Mouse (Mus musculus): Measurements from ENCODE around the gene Cdk11b. TPM values are rescaled to one million over a fixed set of nuclear protein-coding genes. Genes with fewer than 3 reads are reported as not detected.

Cdk11b gene
- polyA plus RNA-seq, 1 experiment: 112 TPM

DNA sequence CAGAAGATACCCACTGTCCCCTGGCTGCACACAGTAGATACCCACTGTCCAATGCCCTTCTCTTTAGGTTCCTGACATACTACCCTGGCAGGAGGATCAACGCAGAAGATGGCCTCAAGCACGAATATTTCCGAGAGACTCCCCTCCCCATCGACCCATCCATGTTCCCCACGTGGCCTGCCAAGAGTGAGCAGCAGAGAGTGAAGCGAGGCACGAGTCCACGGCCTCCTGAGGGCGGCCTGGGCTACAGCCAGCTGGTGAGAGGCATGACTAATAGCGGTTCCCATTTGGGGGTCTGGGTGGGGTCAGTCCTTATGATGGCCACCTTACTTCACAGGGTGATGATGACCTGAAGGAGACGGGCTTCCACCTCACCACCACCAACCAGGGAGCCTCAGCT, 24.7 kb downstream of the Cdk11b start:
- no peak for TF ChIP-seq GATA1 (IDR thresholded peaks at IDR 0.05; ENCODE audit: low read length)

DNA sequence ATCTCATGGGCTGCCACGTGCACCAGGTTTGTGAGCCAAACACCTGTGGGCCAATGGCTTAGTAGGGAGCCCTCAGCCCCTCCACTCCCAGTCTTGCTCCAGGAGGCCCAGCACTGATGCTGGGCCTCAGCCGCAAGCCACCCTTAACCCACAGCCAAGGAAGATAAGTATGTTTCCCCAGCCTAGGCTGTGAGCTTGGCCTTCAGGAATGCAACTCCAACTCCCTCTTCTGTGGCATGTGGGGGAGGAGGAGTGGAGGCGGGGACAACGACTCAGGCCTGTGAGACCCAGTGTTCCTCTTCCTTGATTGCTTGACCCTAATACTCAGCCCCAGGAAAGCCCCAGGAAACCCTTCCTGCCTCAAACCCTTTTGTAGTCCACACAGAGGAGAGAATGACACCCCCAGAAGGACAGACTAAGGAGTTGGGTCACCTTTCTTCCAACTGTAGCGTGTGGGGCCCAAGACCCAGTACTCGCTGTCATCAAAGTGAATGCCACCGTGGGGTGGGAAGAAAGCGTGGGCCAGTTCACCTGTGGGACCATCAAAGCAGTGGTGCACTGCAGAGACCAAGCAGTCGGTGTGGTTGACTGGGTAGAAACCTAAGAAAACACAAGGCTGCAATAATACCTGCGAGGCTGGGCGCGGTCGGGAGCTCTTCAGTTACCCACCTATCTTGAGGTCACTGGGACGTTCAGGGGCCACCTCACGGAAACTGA, 27.1 kb downstream of the Cdk11b start:
- no peak for TF ChIP-seq GATA1 (IDR thresholded peaks at IDR 0.05; ENCODE audit: low read length)

DNA sequence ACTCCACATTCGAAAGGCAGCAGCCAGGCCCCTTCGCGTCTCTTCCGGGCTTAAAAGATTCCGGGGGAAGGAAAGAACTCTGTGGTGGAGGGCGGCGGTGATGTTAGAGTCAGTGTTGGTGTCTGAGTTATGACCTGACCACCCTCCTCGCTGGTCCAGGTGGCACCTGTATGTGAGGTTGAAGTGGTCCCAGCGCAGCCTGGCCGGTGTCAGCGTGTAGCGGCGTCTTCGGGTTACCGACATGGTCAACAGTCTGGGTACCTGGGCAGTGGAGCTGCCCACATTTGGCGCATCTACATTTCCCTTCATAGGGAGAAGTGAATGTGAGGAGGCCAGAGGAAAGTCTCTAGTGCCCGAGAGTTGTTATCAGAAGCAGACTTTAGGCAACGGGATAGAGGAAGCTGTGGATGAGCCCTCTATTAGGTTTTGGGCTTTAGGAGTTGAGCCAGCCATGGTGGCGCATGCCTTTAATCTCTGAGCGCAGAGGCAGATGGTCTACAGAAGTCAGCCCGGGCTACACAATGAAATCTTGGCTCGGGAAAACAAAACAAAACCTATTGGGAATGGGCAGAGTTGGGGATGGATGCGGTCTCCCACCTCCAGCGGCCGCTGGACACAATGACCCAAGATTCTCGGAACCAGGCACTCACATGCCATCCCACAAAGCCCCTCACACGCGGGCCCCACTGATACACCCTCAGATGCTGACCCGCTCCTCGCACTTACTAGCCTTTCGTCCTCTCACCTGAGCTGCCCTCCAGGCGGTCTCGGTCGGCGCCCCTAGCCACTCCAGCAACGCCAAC, 27.8 kb downstream of the Cdk11b start:
- TF ChIP-seq GATA1 (IDR thresholded peaks at IDR 0.05; ENCODE audit: low read length): no peak

DNA sequence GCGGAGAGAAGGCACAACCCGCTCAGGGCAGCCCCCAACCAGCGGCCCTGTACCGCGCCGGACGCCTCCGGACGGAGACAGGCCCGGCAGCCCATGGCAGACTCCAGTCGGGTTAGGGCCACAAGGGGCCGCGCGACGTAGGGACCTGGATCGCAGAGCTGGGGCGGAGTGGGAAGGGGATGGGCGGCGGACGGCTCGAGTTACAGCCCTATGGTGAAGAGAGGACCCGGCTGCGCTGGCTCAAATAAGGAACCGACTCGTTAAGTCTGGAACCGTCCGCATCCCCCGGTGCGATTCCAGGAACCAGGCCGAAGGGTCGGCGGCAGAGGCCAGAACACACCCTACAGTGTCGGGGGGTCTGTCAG, 28.4 kb downstream of the Cdk11b start, which contains the start of gene Mmp23:
Gene Mmp23 (minus strand): TSS at position 299 of the 365 bp plus-strand sequence.
- no peak for TF ChIP-seq GATA1 (IDR thresholded peaks at IDR 0.05; ENCODE audit: low read length)

DNA sequence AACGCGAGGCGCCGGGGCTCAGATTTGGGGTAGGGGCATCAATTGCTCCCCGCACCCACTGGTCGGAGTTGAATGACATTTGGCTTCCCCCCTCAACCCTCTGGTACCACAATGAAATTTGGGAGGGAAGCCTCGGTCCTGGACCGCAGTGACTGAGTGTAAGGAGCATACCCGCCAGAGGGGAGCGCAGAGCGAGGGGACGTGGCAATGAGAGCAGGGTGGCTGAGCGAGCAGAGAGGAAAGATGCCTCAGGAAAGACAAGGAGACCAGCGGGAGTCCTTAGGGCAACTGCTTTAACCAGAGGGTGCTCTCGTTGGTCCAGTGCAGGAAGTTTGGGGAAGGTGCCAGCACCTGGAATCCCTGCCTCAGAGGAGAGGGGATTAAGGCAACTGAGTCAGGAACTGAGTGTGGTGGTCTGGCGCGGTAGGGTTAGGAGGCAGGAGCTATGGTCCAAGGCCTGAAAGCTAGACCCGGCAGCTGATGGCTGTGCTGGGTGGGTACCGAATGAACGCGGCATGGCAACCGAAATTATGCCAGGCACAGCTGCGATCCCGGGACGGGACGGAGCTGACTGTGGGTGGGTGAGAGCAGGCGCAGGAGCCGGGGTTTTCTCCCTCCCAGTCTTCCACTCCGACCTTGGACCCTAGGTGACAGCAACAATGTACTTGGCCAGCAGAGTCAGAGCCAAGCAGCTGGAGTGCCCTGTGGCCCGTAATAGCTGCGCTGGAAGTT, 29.0 kb downstream of the Cdk11b start:
- TF ChIP-seq GATA1 (IDR thresholded peaks at IDR 0.05; ENCODE audit: low read length): no peak

DNA sequence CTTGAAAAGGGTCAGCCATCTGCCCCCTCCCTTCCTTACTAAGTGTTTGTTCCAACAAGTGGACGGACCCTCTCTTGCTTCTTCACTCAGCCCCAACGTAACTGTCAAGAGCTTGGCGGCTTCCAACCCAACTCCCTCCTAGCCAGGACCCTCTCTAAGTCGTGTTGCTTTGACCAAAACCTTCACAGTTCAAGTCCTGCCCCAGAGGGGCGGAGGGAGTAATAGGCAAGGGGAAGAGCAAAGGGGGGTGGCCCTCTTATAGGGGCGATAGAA, 29.5 kb downstream of the Cdk11b start:
- TF ChIP-seq GATA1 (IDR thresholded peaks at IDR 0.05; ENCODE audit: low read length): no peak

DNA sequence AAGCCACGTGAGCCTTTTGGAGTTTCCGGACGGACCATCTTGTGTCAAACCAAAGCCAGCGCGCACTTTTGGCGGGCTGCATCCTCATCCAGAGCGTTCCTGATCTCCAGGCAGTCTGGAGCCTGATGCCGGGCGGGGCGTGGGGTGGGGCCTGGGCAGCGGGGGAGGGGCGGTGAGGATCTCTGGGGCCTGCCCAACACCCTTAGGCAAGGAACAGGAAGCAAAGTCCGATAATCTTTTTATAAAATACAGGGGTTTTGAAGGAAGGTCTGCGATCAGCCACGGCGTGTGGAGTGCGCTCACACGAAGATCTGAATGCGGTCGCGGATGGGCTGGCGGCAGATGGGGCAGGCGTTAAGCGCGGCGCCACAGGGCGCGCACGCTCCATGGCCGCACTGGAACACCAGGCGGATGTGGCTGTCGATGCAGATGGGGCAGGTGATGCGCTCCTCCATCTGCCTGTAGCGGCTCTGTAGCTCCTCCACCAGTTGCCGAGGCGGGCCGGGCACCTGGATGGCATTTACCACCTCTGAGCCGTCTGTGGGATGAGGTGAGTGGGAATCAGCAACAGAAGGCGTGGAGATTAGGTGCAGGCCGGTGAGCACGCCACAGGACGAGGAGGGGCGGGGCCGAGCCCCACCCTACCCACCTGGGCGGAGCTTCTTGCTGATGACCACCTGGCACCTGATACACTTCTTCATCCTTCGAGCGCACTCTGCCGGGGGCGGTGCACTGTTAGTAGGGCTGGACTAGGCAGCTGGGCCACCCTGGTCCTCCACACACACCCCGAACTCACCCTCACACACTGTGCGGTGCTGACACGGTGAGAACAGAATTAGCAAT, 30.0 kb downstream of the Cdk11b start:
- TF ChIP-seq GATA1 (IDR thresholded peaks at IDR 0.05; ENCODE audit: low read length): no peak

DNA sequence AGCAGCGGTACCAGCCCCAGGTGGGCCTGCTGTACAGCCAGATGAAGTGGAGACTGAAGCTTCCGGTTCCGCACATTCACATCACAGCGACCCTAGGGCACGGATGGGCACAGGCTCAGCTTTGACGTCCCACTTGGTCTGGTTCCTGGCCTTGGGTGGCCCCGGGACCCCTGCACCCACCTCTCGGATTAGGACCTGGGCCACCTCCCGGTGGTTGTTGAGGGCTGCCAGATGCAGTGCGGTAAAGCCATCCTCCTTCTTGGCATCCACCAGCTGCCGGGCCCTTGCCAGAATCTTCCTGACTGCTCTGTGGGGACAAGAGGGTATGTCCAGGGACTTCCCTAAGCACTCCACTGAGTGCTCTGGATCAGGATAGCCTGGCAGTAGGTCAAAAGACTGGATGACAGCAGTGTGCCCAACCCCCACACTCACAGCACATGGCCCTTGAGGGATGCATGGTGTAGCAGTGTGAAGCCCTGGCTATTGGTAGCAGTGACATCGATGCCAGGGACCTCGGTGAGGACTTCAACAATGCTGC, 31.6 kb downstream of the Cdk11b start:
- no peak for TF ChIP-seq GATA1 (IDR thresholded peaks at IDR 0.05; ENCODE audit: low read length)

DNA sequence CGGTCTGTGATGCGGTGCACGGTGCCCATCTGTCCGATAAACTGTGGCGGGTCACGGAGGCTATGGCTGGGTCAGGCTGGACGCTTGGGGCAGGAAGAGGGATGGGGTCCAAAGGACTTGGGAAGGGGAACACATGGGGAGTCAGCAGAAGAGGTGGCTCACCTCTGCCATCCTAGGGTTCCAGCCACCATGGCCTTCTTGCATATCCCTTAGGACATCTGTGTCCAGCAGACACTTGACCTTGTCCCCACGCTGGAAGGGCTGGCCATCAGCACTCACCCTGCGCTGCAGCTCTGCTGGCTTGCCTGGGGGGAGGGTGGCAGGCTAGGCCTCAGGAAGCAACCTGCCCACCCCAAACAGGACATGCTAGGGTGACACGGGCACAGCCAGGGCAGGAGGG, 34.3 kb downstream of the Cdk11b start:
- no peak for TF ChIP-seq GATA1 (IDR thresholded peaks at IDR 0.05; ENCODE audit: low read length)

DNA sequence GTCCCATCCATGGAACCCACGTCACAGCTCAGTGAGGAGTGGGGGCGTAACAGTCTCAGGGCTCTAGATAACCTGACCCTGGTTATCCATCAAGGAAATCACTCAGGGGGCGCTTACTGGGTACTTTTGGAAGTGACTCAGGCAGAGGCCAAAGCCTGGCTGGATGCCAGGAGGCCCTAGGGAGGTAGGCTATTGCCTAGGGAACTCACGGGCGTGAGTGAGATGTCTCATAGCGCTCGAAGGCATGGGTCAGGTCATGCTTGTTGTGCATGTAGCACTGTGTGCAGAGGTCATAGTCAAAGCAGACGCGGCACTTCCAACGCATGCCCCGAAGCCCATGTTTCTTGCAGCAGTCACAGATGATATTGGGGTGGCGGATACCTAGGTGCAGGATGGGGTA, 36.0 kb downstream of the Cdk11b start:
- no peak for TF ChIP-seq GATA1 (IDR thresholded peaks at IDR 0.05; ENCODE audit: low read length)

DNA sequence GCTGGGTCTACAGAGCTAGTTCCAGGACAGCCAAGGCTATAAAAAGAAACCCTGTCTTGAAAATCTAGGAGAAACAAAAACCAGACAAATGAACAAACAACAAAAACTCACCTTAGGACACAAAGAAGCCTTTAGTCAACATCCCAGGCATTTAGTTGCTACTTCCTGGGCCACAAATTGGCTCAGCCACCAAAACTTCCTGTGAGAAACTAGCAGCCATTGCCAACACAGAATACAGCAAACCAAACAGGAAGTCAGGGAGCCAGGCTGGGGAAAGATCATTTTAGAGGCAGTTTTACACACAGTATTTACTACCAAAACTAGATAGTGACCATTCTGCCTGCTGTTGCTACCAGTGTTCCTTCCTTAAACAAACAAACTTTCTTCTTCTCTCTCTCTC, 42.2 kb downstream of the Cdk11b start:
- TF ChIP-seq GATA1 (IDR thresholded peaks at IDR 0.05; ENCODE audit: low read length): no peak

DNA sequence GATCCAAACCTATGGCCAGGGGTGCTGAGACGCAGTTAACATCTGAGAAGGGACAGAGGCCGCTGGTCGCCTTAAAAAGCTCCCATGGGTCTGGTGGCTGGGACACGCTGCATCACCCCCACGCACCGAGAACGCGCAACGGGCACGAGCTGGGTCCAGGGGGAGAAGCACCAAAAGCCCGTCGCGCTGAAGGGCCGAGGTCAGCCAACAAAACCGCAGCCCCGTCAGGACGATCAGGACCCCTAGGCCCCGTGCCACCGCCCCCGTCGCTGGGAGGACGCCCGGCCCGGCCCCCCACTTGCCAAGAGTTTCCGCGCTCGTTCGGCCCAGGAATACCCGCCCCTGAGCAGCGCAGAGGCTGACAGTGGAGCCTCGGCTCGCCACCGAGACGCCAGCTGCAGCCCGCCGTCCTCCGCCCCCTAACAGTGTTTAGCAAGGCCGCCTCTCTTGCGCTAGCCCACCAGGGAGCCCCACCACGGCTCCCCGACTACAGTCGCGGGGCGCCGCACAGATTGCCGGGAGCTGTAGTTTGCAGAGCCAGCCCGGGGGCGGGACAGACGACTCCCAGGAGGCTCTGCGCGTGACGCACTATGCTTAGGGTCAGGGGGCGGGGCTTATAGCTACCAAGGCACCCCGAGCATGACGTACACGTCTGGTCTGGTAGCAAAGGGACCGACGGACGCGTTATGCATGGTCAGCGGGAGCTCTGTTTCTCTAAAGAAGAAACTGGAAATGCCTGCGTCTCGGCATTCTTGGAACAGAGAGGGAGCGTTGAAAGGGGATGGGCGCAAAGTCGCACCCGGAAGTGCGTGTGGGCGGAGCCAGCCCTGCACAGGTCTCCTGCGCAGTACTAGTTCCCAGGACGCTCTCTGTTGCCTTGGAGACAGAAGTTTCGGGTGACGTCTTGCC, 44.3 kb downstream of the Cdk11b start, which contains the start of gene Mib2:
Gene Mib2 (minus strand): TSS at position 510 of the 909 bp plus-strand sequence.
- TF ChIP-seq GATA1 (IDR thresholded peaks at IDR 0.05; ENCODE audit: low read length): no peak

DNA sequence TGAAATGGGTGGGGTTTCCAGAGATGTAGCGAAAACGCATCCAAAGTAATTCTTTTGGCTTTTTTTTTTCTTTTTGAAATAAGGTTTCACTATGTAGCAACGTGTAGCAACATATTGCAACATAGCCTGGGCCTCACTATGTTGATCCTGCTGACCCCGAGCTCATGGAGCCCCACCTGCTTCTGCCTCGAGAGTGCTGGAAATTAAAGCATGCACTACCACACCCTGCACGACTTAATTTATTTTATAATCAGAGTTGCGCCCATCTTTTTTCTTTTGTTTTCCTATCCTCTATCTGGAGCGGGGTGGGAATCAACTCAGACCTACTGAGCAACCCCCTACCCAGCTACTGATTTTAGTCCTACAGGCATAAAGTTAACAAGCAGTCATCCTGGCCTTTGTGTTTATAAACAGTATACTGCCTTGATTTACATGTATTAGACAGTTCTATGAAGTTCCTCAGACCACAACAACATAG, 45.0 kb downstream of the Cdk11b start:
- no peak for TF ChIP-seq GATA1 (IDR thresholded peaks at IDR 0.05; ENCODE audit: low read length)

DNA sequence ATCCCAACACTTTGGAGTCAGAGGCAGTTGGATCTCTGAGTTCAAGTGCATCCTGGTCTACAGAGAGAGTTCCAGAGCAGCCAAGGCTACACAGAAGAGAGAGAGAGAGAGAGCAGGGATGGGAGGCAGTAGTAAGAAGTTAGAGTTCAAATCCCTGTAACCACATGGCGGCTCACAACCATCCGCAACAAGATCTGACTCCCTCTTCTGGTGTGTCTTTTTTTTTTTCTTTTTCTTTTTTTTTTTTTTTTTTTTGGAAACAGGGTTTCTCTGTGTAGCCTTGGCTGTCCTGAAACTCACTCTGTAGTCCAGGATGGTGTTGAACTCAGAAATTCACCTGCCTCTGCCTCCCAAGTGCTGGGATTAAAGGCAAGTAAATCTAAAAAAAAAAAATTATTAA, 47.4 kb downstream of the Cdk11b start:
- TF ChIP-seq GATA1 (IDR thresholded peaks at IDR 0.05; ENCODE audit: low read length): no peak
